Mouse (Mus musculus) intestine, embryonic 15.5 days (tissue): Measurements from ENCODE around the gene Nfatc3. TPM values are rescaled to one million over a fixed set of nuclear protein-coding genes. Genes with fewer than 3 reads are reported as not detected.

Experiments
- ATAC-seq: fragments of 200-750 bp; cut with Nextera tagmentation; 2 replicates; pipeline ENCODE4 v1.8.0; 2017; ENCODE audit warnings: moderate TSS enrichment, moderate library complexity
- H3K27ac ChIP-seq: fragments of 300-500 bp; sonication (generic); 2 replicates; pipeline ENCODE4 v1.5.1; 2015; ENCODE audit warnings: mild to moderate bottlenecking, inconsistent platforms
- H3K27me3 ChIP-seq: fragments of 300-500 bp; sonication (generic); replicated peaks from 2 replicates; pipeline ENCODE4 v1.6.1; 2015; ENCODE audit warnings: inconsistent platforms
- H3K36me3 ChIP-seq: fragments of 300-500 bp; sonication (generic); 2 replicates; pipeline ENCODE4 v1.6.1; 2015; ENCODE audit warnings: inconsistent platforms
- H3K4me1 ChIP-seq: fragments of 300-500 bp; sonication (generic); replicated peaks from 2 replicates; pipeline ENCODE4 v1.6.1; 2015; ENCODE audit warnings: inconsistent platforms
- H3K4me2 ChIP-seq: fragments of 300-500 bp; sonication (generic); replicated peaks from 2 replicates; pipeline ENCODE4 v1.6.1; 2015; ENCODE audit warnings: mild to moderate bottlenecking, inconsistent platforms
- H3K4me3 ChIP-seq: fragments of 300-500 bp; sonication (generic); replicated peaks from 2 replicates; pipeline ENCODE4 v1.5.1; 2015; ENCODE audit warnings: inconsistent platforms
- H3K9ac ChIP-seq: fragments of 300-500 bp; sonication (generic); 2 replicates; pipeline ENCODE4 v1.6.1; 2015; ENCODE audit warnings: inconsistent platforms
- H3K9me3 ChIP-seq: fragments of 300-500 bp; sonication (generic); 2 replicates; pipeline ENCODE4 v1.6.1; 2016; ENCODE audit warnings: inconsistent platforms
- WGBS: fragments of 180-500 bp; shearing (Covaris S2); methylation state at CpG from one replicate; pipeline ENCODE4 v1.1.7; 2015; 5-methylcytosine and 5-hydroxymethylcytosine counted together
- polyA plus RNA-seq: library from polyadenylated mRNA; unstranded; fragments of >200 nt; fragmentation: Nextera tagmentation; extraction: Ambion mirVana; gene quantifications from 2 replicates; pipeline ENCODE4 v1.2.1, GENCODE M21; 2015

Nfatc3 gene
- polyA plus RNA-seq, 1 experiment from 2014 or later, result 6.0 TPM

GRCm38 (mm10) chr8:106138616-106139015 lies 80.0 kb downstream of the Nfatc3 start:
- peak overlapping the region; percentile 89 for H3K4me2 ChIP-seq
- peak overlapping the region; percentile 63 for H3K27ac ChIP-seq
- no peaks in the 10 kb centered on the region for H3K9me3 ChIP-seq
- no peak for ATAC-seq
- H3K9ac ChIP-seq, result peak overlapping the region; percentile 45
- WGBS, result 9% methylated on average over 7 of the region's 7 CpGs
- H3K4me3 ChIP-seq, result peak overlapping the region; percentile 53
- no peaks in the 10 kb centered on the region for H3K36me3 ChIP-seq
- peaks cover 30% of the 10 kb centered on the region for H3K27me3 ChIP-seq
- peaks cover 26% of the 10 kb centered on the region for H3K4me1 ChIP-seq

GRCm38 (mm10) chr8:106140191-106140590 lies 81.6 kb downstream of the Nfatc3 start:
- Histone ChIP-seq H3K36me3 (no peaks in the 10 kb centered on the region), H3K27me3 (peaks cover 19% of the 10 kb centered on the region), H3K4me2 (no peak overlapping the region), H3K4me1 (peaks cover 22% of the 10 kb centered on the region), H3K9me3 (no peaks in the 10 kb centered on the region), H3K27ac (no peak overlapping the region), H3K9ac (no peak overlapping the region), H3K4me3 (no peak overlapping the region)
- 67% methylated on average over 5 of the region's 5 CpGs for WGBS
- ATAC-seq, result no peak

GRCm38 (mm10) chr8:106140769-106141168 lies 82.1 kb downstream of the Nfatc3 start:
- WGBS, result 11% methylated on average over 13 of the region's 13 CpGs
- Histone ChIP-seq H3K4me3 (no peak overlapping the region), H3K9me3 (no peaks in the 10 kb centered on the region), H3K36me3 (no peaks in the 10 kb centered on the region), H3K4me1 (peaks cover 20% of the 10 kb centered on the region), H3K27ac (no peak overlapping the region), H3K27me3 (peaks cover 13% of the 10 kb centered on the region), H3K9ac (no peak overlapping the region), H3K4me2 (no peak overlapping the region)
- no peak for ATAC-seq

GRCm38 (mm10) chr8:106145331-106145730 lies 86.7 kb downstream of the Nfatc3 start:
- H3K4me3 ChIP-seq, result no peak overlapping the region
- ATAC-seq, result no peak
- no peak overlapping the region for H3K9ac ChIP-seq
- H3K27me3 ChIP-seq, result no peaks in the 10 kb centered on the region
- WGBS, result 62% methylated on average over 2 of the region's 2 CpGs
- H3K27ac ChIP-seq, result no peak overlapping the region
- H3K4me1 ChIP-seq, result no peaks in the 10 kb centered on the region; the same call in 1 of the 2 replicates
- H3K4me2 ChIP-seq, result no peak overlapping the region
- no peaks in the 10 kb centered on the region for H3K36me3 ChIP-seq
- no peaks in the 10 kb centered on the region for H3K9me3 ChIP-seq

GRCm38 (mm10) chr8:106146014-106146413 lies 87.4 kb downstream of the Nfatc3 start:
- Histone ChIP-seq H3K4me1 (peaks cover 5% of the 10 kb centered on the region), H3K27me3 (no peaks in the 10 kb centered on the region), H3K4me3 (no peak overlapping the region), H3K9ac (no peak overlapping the region), H3K27ac (no peak overlapping the region), H3K4me2 (no peak overlapping the region), H3K9me3 (no peaks in the 10 kb centered on the region), H3K36me3 (no peaks in the 10 kb centered on the region)
- 88% methylated on average over 4 of the region's 4 CpGs for WGBS
- no peak for ATAC-seq

- Histone ChIP-seq H3K27ac (no peak overlapping the region), H3K4me1 (peaks cover 6% of the 10 kb centered on the region), H3K4me3 (no peak overlapping the region), H3K9ac (no peak overlapping the region), H3K27me3 (no peaks in the 10 kb centered on the region), H3K36me3 (no peaks in the 10 kb centered on the region), H3K9me3 (no peaks in the 10 kb centered on the region), H3K4me2 (no peak overlapping the region)
- WGBS, result 84% methylated on average over 6 of the region's 6 CpGs
- ATAC-seq, result no peak
Measured at GRCm38 (mm10) chr8:106147868-106148565, 89.4 kb downstream of the Nfatc3 start.

GRCm38 (mm10) chr8:106149025-106149424 lies 90.4 kb downstream of the Nfatc3 start:
- no peak overlapping the region for H3K9ac ChIP-seq
- H3K27ac ChIP-seq, result no peak overlapping the region
- H3K36me3 ChIP-seq, result no peaks in the 10 kb centered on the region
- H3K4me1 ChIP-seq, result peaks cover 6% of the 10 kb centered on the region
- no peak overlapping the region for H3K4me2 ChIP-seq
- H3K4me3 ChIP-seq, result no peak overlapping the region
- WGBS, result 88% methylated on average over 6 of the region's 6 CpGs
- no peaks in the 10 kb centered on the region for H3K9me3 ChIP-seq
- no peak for ATAC-seq
- H3K27me3 ChIP-seq, result no peaks in the 10 kb centered on the region

- H3K27me3 ChIP-seq, result no peaks in the 10 kb centered on the region
- H3K9ac ChIP-seq, result peak within 1 kb of the TSS; percentile 54
- H3K4me2 ChIP-seq, result peak within 1 kb of the TSS; percentile 72
- peak within 1 kb of the TSS; percentile 64 for H3K4me3 ChIP-seq
- ATAC-seq, result peak; percentile 99
- no peaks in the 10 kb centered on the region for H3K9me3 ChIP-seq
- H3K27ac ChIP-seq, result no peak within 1 kb of the TSS
- H3K36me3 ChIP-seq, result no peaks in the 10 kb centered on the region
- H3K4me1 ChIP-seq, result peaks cover 6% of the 10 kb centered on the region; the same call in 1 of the 2 replicates
- 1% methylated on average over 38 of the region's 38 CpGs for WGBS
Measured at GRCm38 (mm10) chr8:106149801-106150652, 91.4 kb downstream of the Nfatc3 start, which contains the start of gene Pla2g15. Gene Pla2g15 (plus strand): TSS chr8:106150399.

GRCm38 (mm10) chr8:106150653-106151000 lies 92.0 kb downstream of the Nfatc3 start:
- Histone ChIP-seq H3K27ac (no peak overlapping the region), H3K9me3 (no peaks in the 10 kb centered on the region), H3K9ac (peak overlapping the region; percentile 54), H3K4me1 (peaks cover 6% of the 10 kb centered on the region; the same call in 1 of the 2 replicates), H3K27me3 (no peaks in the 10 kb centered on the region), H3K36me3 (no peaks in the 10 kb centered on the region), H3K4me3 (peak overlapping the region; percentile 64), H3K4me2 (peak overlapping the region; percentile 72)
- ATAC-seq, result no peak
- 18% methylated on average over 8 of the region's 8 CpGs for WGBS

- no peak overlapping the region for H3K27ac ChIP-seq
- peak overlapping the region; percentile 72 for H3K4me2 ChIP-seq
- H3K36me3 ChIP-seq, result no peaks in the 10 kb centered on the region
- no peak overlapping the region for H3K9ac ChIP-seq
- H3K9me3 ChIP-seq, result no peaks in the 10 kb centered on the region
- peak overlapping the region; percentile 64 for H3K4me3 ChIP-seq
- H3K27me3 ChIP-seq, result no peaks in the 10 kb centered on the region
- ATAC-seq, result no peak
- 71% methylated on average over 9 of the region's 9 CpGs for WGBS
- peaks cover 6% of the 10 kb centered on the region; the same call in 1 of the 2 replicates for H3K4me1 ChIP-seq
Measured at GRCm38 (mm10) chr8:106151041-106151440, 92.4 kb downstream of the Nfatc3 start.

GRCm38 (mm10) chr8:106152876-106153275 lies 94.2 kb downstream of the Nfatc3 start:
- no peak overlapping the region for H3K4me2 ChIP-seq
- 64% methylated on average over 4 of the region's 4 CpGs for WGBS
- no peak overlapping the region for H3K4me3 ChIP-seq
- H3K9ac ChIP-seq, result no peak overlapping the region
- no peaks in the 10 kb centered on the region for H3K9me3 ChIP-seq
- ATAC-seq, result no peak
- peaks cover 6% of the 10 kb centered on the region; the same call in 1 of the 2 replicates for H3K4me1 ChIP-seq
- no peaks in the 10 kb centered on the region for H3K27me3 ChIP-seq
- no peak overlapping the region for H3K27ac ChIP-seq
- H3K36me3 ChIP-seq, result no peaks in the 10 kb centered on the region

- ATAC-seq, result no peak
- H3K36me3 ChIP-seq, result peaks cover 3% of the 10 kb centered on the region
- no peaks in the 10 kb centered on the region for H3K9me3 ChIP-seq
- no peaks in the 10 kb centered on the region for H3K4me1 ChIP-seq
- no peaks in the 10 kb centered on the region for H3K27me3 ChIP-seq
- 65% methylated on average over 1 of the region's 1 CpGs for WGBS
- no peak overlapping the region for H3K9ac ChIP-seq
- no peak overlapping the region for H3K4me2 ChIP-seq
- no peak overlapping the region for H3K27ac ChIP-seq
- no peak overlapping the region for H3K4me3 ChIP-seq
Measured at GRCm38 (mm10) chr8:106157419-106157818, 98.8 kb downstream of the Nfatc3 start.
